Mouse (Mus musculus) gastrocnemius, adult 2 months (tissue): ENCODE results near the gene Krt222. TPM values are rescaled to one million over a fixed set of nuclear protein-coding genes. Genes with fewer than 3 reads are reported as not detected.
A peak's percentile ranks its signal among the peaks of the same experiment; 100 is the strongest.

ENCODE experiments used
- DNase-seq: peaks from one replicate; pipeline ENCODE4 v3.0.0; 2022
- H3K27ac ChIP-seq: fragments of 200-600 bp; 2 replicates; pipeline ENCODE4 v1.8.1; 2022; ENCODE audit warnings: mild to moderate bottlenecking
- H3K4me3 ChIP-seq: fragments of 200-600 bp; 2 replicates; pipeline ENCODE4 v1.8.1; 2022; ENCODE audit warnings: mild to moderate bottlenecking, moderate library complexity
- CTCF ChIP-seq: fragments of 200-600 bp; IDR thresholded peaks from 2 replicates; pipeline ENCODE4 v1.8.1; 2022; ENCODE audit warnings: antibody characterized with exemption, mild to moderate bottlenecking, moderate library complexity
- intact Hi-C: fragments of 180-260 bp; cut with DNase I; formaldehyde crosslinking; loops from one replicate; pipeline ENCODE4 v1.15.1; 2025
- long read RNA-seq, 2 experiments: library from polyadenylated mRNA; stranded (forward); transcript quantifications; one replicate each; pipeline ENCODE4 v2.0.0; 2021
- total RNA-seq, 2 experiments: library from RNA; stranded (reverse); gene quantifications; 2 replicates each; pipeline ENCODE4 v1.2.3; 2021

Gene Krt222
- total RNA-seq: 1 to 10 TPM; 2.0 to 6.1 TPM
- long read RNA-seq, experiment 1, transcript Krt222-202 (6 exons, 3,072 nt): major isoform, 6 of 7 reads
- long read RNA-seq, experiment 1, partial matches to known transcripts: 0 of 7 reads
- long read RNA-seq, experiment 1, other reads (novel, unspliced or antisense): 0 of 7 reads
- long read RNA-seq, experiment 2, transcript Krt222-202 (6 exons, 3,072 nt): major isoform, 6 of 7 reads
- long read RNA-seq, experiment 2, partial matches to known transcripts: 0 of 7 reads
- long read RNA-seq, experiment 2, other reads (novel, unspliced or antisense): 1 of 7 reads

DNA sequence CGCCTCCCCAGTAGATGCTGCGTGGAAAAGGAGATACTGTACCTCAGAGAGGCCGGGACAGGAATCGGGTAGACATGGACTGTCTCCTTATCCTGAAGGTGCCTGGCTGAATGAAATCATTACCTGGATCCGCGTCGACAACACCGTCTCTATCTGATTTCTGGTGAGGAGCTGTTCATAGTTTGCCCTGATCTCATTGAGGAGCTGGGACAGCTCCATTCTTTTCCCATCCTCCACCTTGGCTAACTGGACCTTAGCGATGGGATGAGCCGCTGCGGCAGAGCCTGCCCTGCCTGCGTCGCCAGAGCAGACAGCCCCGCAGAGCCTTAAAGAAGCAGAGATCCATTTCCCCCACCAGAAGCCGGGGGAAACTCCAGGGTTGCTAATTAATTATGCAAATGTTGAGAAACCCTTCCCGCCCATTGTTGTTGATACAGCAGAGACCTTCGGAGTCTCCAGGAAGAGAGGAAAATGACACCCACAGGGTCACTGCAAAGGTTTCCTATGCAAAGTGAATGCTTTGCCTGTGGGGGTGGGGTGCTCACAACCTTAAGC, at the start of gene Krt222:
Gene Krt222, minus strand, starts transcription at position 266 of the 555 bp plus-strand sequence.
- intact Hi-C loops: loop anchor here (5.0 kb wide), 1 partner anchor 37 kb away; no protein-coding TSS in a partner anchor
- Histone ChIP-seq H3K27ac (peak within 1 kb of the TSS; percentile 81), H3K4me3 (peak within 1 kb of the TSS; percentile 73)
- DNase-seq: peak; percentile 23
- TF ChIP-seq CTCF: no peak

GRCm38 (mm10) chr11:99292846-99293245, 49.0 kb upstream of the Krt222 start:
- intact Hi-C loops: loop anchor here (1.0 to 5.0 kb wide), 2 partner anchors 86 to 104 kb away; no protein-coding TSS in a partner anchor
- peak; percentile 41 for DNase-seq
- H3K27ac ChIP-seq: no peak overlapping the region
- TF ChIP-seq CTCF: peak; percentile 81
- H3K4me3 ChIP-seq: no peak overlapping the region

DNA sequence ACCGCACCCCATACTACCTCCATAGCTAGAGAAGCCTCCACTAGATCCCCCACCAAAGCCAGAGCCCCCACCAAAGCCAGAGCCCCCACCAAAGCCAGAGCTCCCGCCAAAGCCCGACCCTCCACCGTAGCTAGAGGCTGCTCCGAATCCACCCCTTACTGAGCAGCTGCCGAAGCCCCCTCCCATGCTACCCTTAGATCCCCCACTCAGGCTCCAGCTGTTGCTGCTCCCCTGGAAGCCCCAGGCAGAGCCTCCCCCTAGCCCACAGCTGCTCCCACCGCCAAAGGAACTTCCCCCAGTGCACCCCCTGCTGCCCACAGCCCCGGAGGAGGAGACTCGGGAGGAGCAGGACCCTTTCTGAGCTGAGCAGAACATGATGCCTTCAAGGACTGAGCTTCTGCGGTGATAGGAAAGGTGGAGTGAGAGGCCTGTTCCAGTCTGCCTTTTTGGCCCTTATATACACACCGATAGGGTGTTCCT, 41.0 kb upstream of the Krt222 start, which contains the start of gene Krt24:
Gene Krt24, minus strand, starts transcription at position 430 of the 480 bp plus-strand sequence.
- Histone ChIP-seq H3K27ac (no peak within 1 kb of the TSS), H3K4me3 (no peak within 1 kb of the TSS)
- no peak for TF ChIP-seq CTCF
- intact Hi-C loops: no loop called here
- DNase-seq: no peak

DNA sequence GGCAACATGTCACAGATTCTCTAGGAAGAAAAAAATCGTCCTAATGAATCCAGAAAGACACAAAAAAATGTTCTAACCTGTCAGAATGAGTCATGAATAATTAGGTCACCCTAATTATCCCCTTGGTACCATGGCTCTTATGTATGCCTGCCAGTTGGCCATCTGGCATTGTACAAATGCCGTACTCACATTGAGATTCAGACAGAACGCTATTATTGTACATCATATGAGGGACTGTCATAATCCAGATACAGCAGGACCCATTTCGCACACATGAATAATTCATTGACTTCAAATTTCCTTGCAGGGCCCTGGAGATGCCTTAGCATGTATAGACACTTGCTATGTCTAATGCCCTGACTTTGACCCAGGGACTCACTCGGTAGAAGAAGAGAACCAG, 40.1 kb upstream of the Krt222 start:
- DNase-seq: no peak
- no peak overlapping the region for H3K27ac ChIP-seq
- H3K4me3 ChIP-seq: no peak overlapping the region
- intact Hi-C loops: no loop called here
- no peak for TF ChIP-seq CTCF

DNA sequence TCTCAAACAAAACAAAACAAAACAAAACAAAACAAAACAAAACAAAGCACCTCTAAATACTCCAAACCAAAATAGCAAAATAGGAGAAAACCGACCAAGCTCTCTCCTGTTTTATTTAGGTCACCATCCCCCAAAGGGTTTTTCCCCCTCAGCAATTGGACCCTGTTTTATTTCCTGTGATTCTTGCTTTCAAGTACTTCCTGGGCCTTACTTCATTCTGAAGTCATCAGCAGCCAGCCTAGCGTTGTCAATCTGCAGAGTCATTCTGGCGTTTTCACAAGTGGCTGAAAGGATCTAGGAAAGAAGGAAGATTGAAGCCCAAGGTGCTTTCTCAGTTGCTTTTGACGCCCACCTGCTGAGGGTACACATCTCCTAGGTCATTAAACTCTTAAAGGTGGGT, 39.4 kb upstream of the Krt222 start:
- intact Hi-C loops: no loop called here
- Histone ChIP-seq H3K4me3 (no peak overlapping the region), H3K27ac (no peak overlapping the region)
- no peak for DNase-seq
- no peak for TF ChIP-seq CTCF

DNA sequence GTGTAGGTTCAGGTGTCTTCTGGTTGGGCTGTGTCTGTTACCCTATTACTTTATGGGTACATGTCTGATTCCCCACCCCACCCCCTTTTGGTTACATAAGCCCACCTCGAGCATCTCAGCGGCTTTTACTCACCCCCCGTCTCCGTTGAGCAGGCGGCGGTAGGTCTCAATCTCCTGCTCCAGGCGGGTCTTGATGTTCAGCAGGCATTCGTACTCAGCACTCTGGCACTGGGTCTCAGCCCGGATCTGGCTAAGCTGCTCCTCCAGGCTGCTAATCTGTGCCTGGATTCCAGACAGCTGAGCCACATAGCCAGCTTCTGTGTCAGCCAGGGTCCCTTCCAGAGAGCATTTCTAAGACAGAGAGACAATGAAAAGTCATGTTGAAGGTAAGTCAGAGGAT, 37.2 kb upstream of the Krt222 start:
- intact Hi-C loops: no loop called here
- H3K4me3 ChIP-seq: no peak overlapping the region
- no peak overlapping the region for H3K27ac ChIP-seq
- no peak for TF ChIP-seq CTCF
- DNase-seq: no peak

- Histone ChIP-seq H3K4me3 (no peak overlapping the region), H3K27ac (no peak overlapping the region)
- no peak for TF ChIP-seq CTCF
- intact Hi-C loops: no loop called here
- no peak for DNase-seq
Measured at GRCm38 (mm10) chr11:99279986-99280385, 36.1 kb upstream of the Krt222 start.

DNA sequence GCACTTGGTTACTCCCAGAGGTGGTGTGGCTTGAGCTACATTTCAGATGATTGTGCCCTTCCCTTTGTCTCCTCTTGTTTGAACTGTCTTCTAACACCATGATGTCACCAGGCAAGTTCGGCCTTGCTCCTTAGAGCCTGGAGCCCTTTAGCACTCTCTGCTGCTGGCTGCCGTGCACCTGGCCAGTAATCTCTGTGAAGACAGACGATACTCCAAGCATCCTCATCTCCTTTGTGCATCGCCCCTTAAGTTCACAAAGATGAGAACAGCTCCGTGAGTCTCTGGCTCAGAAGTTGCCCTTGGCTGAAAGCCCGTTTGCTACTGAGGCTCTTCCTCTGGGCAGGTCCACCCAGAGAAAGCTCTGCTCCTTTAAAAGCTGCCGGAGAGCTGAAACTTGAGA, 32.9 kb upstream of the Krt222 start:
- intact Hi-C loops: no loop called here
- Histone ChIP-seq H3K4me3 (no peak overlapping the region), H3K27ac (no peak overlapping the region)
- no peak for DNase-seq
- TF ChIP-seq CTCF: no peak

DNA sequence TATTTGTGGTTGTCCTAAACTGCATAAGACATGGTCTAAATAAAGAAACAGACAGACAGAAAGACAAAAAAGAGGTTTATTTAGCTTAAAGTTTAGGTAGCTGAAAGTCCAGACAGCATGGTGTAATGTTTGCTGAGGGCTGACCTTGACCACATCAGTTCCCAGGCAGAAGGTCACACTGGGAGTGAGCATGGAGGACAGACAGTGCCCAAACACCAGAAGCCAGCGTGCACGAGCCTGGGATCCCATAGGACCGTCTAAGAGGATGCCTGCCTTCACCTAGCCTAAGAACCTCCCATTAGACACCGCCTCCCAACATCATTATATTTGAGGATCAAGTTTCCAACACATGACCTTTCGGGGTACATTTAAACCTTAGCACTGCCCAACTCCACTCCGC, 31.7 kb upstream of the Krt222 start:
- H3K27ac ChIP-seq: no peak overlapping the region
- TF ChIP-seq CTCF: no peak
- intact Hi-C loops: no loop called here
- H3K4me3 ChIP-seq: no peak overlapping the region
- no peak for DNase-seq

- intact Hi-C loops: no loop called here
- no peak for DNase-seq
- TF ChIP-seq CTCF: no peak
- no peak overlapping the region for H3K4me3 ChIP-seq
- no peak overlapping the region for H3K27ac ChIP-seq
Measured at GRCm38 (mm10) chr11:99272721-99273120, 28.8 kb upstream of the Krt222 start.

GRCm38 (mm10) chr11:99269192-99269591, 25.3 kb upstream of the Krt222 start:
- no peak for DNase-seq
- no peak for TF ChIP-seq CTCF
- intact Hi-C loops: no loop called here
- H3K27ac ChIP-seq: no peak overlapping the region
- no peak overlapping the region for H3K4me3 ChIP-seq

- peak overlapping the region; percentile 38 for H3K4me3 ChIP-seq
- DNase-seq: no peak
- no peak for TF ChIP-seq CTCF
- H3K27ac ChIP-seq: peak overlapping the region; percentile 28; the same call in 1 of the 2 replicates
- intact Hi-C loops: no loop called here
Measured at GRCm38 (mm10) chr11:99265796-99266195, 21.9 kb upstream of the Krt222 start.

DNA sequence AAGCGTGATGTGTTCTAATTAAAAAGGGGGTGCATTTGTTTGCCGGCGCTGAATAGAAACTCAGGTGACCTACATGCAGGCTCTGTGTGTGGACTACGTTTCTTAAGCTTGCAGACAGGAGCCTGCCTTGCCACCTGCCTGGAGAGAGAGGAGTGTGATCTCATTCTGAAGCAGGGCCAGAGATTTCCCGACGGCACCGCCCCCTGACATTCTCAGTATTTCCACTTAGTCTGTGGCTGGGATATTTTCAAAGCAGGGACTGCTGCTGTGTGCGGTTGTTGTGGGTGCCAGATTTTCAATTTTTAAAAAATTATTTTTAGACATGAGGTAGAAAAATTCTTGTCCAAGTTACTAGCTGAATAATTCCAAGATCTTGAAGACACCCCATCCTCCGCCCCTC, 21.3 kb upstream of the Krt222 start:
- H3K4me3 ChIP-seq: no peak overlapping the region
- peak overlapping the region; percentile 6; the same call in 1 of the 2 replicates for H3K27ac ChIP-seq
- intact Hi-C loops: no loop called here
- no peak for TF ChIP-seq CTCF
- no peak for DNase-seq

DNA sequence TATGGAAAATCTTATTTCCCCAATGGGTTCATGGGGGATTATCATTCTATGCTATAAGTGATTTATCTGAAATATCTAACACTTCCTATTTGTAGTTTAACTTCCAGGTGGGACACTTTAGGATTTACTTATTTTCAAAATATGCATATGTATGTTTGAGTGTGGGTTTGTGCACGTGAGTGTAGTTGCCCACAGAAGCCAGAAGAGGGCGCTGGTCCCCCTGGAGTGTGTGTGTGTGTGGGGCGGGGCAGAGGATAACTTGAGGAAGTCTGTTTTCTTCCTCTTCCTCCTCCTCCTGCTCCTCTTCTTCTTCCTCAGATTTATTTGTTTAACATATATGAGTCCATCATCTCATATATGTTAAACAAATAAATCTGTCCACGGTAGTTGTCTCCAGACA, 12.3 kb upstream of the Krt222 start:
- H3K4me3 ChIP-seq: no peak overlapping the region
- intact Hi-C loops: no loop called here
- peak; percentile 22; the same call in 1 of the 2 replicates for TF ChIP-seq CTCF
- no peak overlapping the region for H3K27ac ChIP-seq
- DNase-seq: no peak
